Mouse (Mus musculus): Measurements from ENCODE around the gene Gpr39. TPM values are rescaled to one million over a fixed set of nuclear protein-coding genes. Genes with fewer than 3 reads are reported as not detected.

The Gpr39 gene
- polyA plus RNA-seq, 1 experiment from 2014 or later: 0.13 TPM

DNA sequence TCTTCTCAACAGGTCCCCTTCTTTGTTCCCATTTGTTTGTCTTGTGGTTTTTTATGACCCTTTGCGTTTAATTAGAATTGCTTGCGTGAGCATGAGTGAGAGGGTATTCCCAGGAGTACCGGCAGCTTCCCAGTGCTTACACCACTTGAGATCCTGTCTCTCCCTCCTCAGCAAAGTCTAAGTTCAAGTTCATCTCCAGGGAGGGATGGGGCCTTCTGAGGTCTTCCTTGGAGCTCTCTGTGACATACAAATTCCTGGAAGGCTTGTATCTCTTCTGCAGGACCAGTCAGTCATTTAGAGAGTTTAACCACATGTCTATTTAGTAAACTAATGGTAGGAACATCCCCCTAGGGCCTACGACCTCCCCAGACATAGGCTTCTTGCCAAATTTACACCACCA is 55.1 kb downstream of the Gpr39 start:
- Histone ChIP-seq H3K4me3 (no peak overlapping the region), H3K4me1 (replicated peaks) (peaks cover 12% of the 10 kb centered on the region; the same call in 1 of the 2 replicates), H3K27ac (replicated peaks) (no peak overlapping the region), H3K36me3 (no peaks in the 10 kb centered on the region), H3K9ac (no peak overlapping the region), H3K27me3 (no peaks in the 10 kb centered on the region), H3K4me2 (no peak overlapping the region), H3K9me3 (no peaks in the 10 kb centered on the region)
- ATAC-seq (ENCODE audit: low FRiP score, low read depth): no peak
- WGBS: 76% methylated on average over 4 of the region's 4 CpGs

- no peak for ATAC-seq (ENCODE audit: low FRiP score, low read depth)
- no peaks in the 10 kb centered on the region for H3K9me3 ChIP-seq
- H3K27me3 ChIP-seq: no peaks in the 10 kb centered on the region
- H3K36me3 ChIP-seq: no peaks in the 10 kb centered on the region
- H3K4me1 ChIP-seq (replicated peaks): no peaks in the 10 kb centered on the region
- no peak overlapping the region for H3K27ac ChIP-seq (replicated peaks)
- H3K4me3 ChIP-seq: no peak overlapping the region
- H3K9ac ChIP-seq: no peak overlapping the region
- no peak overlapping the region for H3K4me2 ChIP-seq
- WGBS: 85% methylated on average over 4 of the region's 4 CpGs
These were observed 68.0 kb downstream of the Gpr39 start for GRCm38 (mm10) chr1:125744766-125745165.

- no peak overlapping the region for H3K4me3 ChIP-seq
- H3K9me3 ChIP-seq: no peaks in the 10 kb centered on the region
- 95% methylated on average over 4 of the region's 4 CpGs for WGBS
- H3K4me2 ChIP-seq: no peak overlapping the region
- H3K36me3 ChIP-seq: no peaks in the 10 kb centered on the region
- peaks cover 8% of the 10 kb centered on the region for H3K4me1 ChIP-seq (replicated peaks)
- no peak for ATAC-seq (ENCODE audit: low FRiP score, low read depth)
- H3K27me3 ChIP-seq: no peaks in the 10 kb centered on the region
- no peak overlapping the region for H3K27ac ChIP-seq (replicated peaks)
- no peak overlapping the region for H3K9ac ChIP-seq
These were observed 78.7 kb downstream of the Gpr39 start for GRCm38 (mm10) chr1:125755335-125755996.

DNA sequence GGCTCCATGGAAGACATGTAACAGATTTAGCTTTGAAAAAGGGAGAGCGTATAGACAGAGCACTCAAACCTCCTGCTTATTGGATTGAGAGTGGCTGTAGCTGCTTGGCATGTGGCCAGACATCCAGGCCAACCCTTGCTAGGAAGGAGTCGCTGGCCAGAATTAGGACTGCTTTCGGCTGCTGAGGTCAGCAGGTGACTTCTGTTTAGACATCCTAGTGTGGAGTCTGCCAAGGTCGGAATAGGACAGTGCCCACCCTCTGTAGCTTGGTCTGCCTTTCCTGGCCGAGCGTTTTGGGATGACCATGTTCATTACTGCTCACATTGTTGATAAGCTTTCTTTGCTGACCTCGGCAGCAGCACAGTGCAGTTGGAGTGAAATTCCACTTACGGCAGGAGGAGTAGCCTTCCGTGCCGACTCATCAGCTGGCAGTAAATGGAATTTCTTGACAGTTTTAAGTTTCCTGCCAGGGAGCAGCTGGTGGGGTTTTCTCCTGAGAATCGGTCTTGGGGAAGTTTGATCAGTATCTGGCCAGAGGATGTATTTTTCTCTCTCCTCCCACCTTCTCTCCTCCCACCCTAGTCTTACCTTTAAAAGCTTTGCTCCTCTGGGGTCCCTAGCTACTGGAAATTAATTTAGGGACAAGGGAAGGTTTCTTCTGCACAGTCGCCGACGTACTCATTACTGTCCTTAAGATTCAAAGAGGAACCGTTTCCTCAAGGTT is 83.3 kb downstream of the Gpr39 start:
- Histone ChIP-seq H3K4me1 (replicated peaks) (peaks cover 11% of the 10 kb centered on the region), H3K9me3 (no peaks in the 10 kb centered on the region), H3K36me3 (no peaks in the 10 kb centered on the region), H3K27ac (replicated peaks) (peak overlapping the region; percentile 61; the same call in 1 of the 2 replicates), H3K9ac (no peak overlapping the region), H3K27me3 (no peaks in the 10 kb centered on the region), H3K4me2 (0 out of 2 replicates have a peak overlapping the region, but pooled peaks have one; percentile 13), H3K4me3 (no peak overlapping the region)
- peak; percentile 74 for ATAC-seq (ENCODE audit: low FRiP score, low read depth)
- 55% methylated on average over 15 of the region's 15 CpGs for WGBS

DNA sequence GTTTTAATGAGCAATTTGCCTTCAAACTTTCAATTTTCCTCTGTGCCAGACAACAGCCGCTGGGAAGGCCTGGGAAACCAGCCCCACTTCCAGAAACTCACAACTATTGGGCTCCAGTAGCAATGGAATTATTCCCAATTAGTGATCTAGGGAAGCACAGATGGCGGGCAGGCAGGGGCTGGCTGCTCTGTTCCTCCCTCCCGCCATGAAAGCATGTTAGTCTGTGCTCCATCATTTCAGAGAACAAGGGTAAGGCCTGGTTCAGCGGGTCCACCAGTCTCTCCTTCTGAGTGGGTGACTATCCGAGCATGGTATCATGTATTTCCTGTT is 83.9 kb downstream of the Gpr39 start:
- H3K4me2 ChIP-seq: no peak overlapping the region
- no peaks in the 10 kb centered on the region for H3K36me3 ChIP-seq
- H3K9me3 ChIP-seq: no peaks in the 10 kb centered on the region
- no peaks in the 10 kb centered on the region for H3K27me3 ChIP-seq
- H3K4me1 ChIP-seq (replicated peaks): peaks cover 11% of the 10 kb centered on the region
- WGBS: 58% methylated on average over 5 of the region's 5 CpGs
- no peak overlapping the region for H3K4me3 ChIP-seq
- 0 out of 2 replicates have a peak overlapping the region, but pooled peaks have one; percentile 27 for H3K27ac ChIP-seq (replicated peaks)
- H3K9ac ChIP-seq: no peak overlapping the region
- no peak for ATAC-seq (ENCODE audit: low FRiP score, low read depth)

DNA sequence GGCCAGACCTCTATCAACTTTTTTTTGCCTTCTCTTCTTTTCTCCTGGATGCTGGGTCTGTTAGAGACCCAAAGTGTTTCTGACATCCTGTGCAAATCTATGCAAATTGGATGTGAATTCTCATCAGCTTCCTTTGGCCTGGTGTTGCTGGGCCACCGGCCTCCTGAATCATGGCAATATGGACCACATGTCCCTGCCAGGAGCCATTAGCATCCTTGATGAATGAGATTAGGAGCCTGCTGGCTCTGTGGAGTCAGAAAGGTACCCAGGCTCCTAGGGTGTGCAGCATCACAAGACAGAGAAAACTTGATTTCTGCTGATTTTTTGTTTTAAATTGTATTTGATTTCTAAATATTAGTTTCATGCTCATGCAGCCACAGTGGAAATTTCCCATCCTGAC is 85.3 kb downstream of the Gpr39 start:
- no peak overlapping the region for H3K4me2 ChIP-seq
- no peak overlapping the region for H3K9ac ChIP-seq
- H3K36me3 ChIP-seq: no peaks in the 10 kb centered on the region
- H3K27me3 ChIP-seq: no peaks in the 10 kb centered on the region
- no peaks in the 10 kb centered on the region for H3K9me3 ChIP-seq
- ATAC-seq (ENCODE audit: low FRiP score, low read depth): no peak
- H3K4me1 ChIP-seq (replicated peaks): peaks cover 11% of the 10 kb centered on the region
- 50% methylated on average over 1 of the region's 1 CpGs for WGBS
- no peak overlapping the region for H3K27ac ChIP-seq (replicated peaks)
- H3K4me3 ChIP-seq: no peak overlapping the region

- Histone ChIP-seq H3K9ac (no peak overlapping the region), H3K36me3 (no peaks in the 10 kb centered on the region)
- ATAC-seq (ENCODE audit: low FRiP score, low read depth): no peak
These were observed 113.0 kb downstream of the Gpr39 start for GRCm38 (mm10) chr1:125789804-125790203.

DNA sequence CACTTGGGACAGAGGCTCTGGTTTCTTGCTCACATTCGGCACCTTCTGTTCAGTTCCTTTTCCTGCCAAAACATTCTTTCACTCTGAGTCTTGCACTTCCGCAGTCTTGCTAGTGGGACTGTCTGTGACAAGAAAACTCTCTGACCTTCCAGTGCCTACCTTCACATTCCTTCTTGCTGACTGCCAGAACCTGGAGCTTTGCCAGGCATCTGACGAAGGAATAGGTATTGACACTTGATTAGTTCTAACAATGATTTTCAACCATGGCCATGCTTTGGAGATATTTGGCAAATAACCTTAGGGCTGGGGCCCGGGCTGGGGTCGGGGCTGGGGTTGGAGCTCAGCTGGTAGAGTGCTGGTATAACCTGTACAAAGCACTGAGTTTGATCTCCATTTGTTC is 123.7 kb downstream of the Gpr39 start:
- Histone ChIP-seq H3K4me3 (no peak overlapping the region), H3K4me1 (replicated peaks) (no peaks in the 10 kb centered on the region), H3K27me3 (no peaks in the 10 kb centered on the region), H3K9me3 (peaks cover 9% of the 10 kb centered on the region; the same call in 1 of the 2 replicates), H3K4me2 (no peak overlapping the region), H3K27ac (replicated peaks) (no peak overlapping the region), H3K36me3 (no peaks in the 10 kb centered on the region), H3K9ac (no peak overlapping the region)
- no peak for ATAC-seq (ENCODE audit: low FRiP score, low read depth)
- 95% methylated on average over 5 of the region's 5 CpGs for WGBS

More at GRCm38 (mm10) chr1:125789804-125790203, 113.0 kb downstream of the Gpr39 start:
- 26% methylated on average over 4 of the region's 4 CpGs for WGBS
- no peak overlapping the region for H3K4me2 ChIP-seq
- H3K27ac ChIP-seq (replicated peaks): no peak overlapping the region
- 0 out of 2 replicates have a peak, but pooled peaks cover 3% of the 10 kb centered on the region for H3K4me1 ChIP-seq (replicated peaks)
- no peak overlapping the region for H3K4me3 ChIP-seq
- no peaks in the 10 kb centered on the region for H3K9me3 ChIP-seq
- 0 out of 2 replicates have a peak, but pooled peaks cover 4% of the 10 kb centered on the region for H3K27me3 ChIP-seq

- ATAC-seq (ENCODE audit: low FRiP score, low read depth): peak; percentile 45; the same call in 1 of the 2 replicates
- Histone ChIP-seq H3K27ac (replicated peaks) (no peak overlapping the region), H3K36me3 (no peaks in the 10 kb centered on the region), H3K9ac (no peak overlapping the region), H3K9me3 (no peaks in the 10 kb centered on the region), H3K27me3 (no peaks in the 10 kb centered on the region), H3K4me1 (replicated peaks) (0 out of 2 replicates have a peak, but pooled peaks cover 4% of the 10 kb centered on the region), H3K4me3 (no peak overlapping the region), H3K4me2 (no peak overlapping the region)
- 54% methylated on average over 2 of the region's 2 CpGs for WGBS
These were observed 131.6 kb downstream of the Gpr39 start for GRCm38 (mm10) chr1:125808426-125808825.

DNA sequence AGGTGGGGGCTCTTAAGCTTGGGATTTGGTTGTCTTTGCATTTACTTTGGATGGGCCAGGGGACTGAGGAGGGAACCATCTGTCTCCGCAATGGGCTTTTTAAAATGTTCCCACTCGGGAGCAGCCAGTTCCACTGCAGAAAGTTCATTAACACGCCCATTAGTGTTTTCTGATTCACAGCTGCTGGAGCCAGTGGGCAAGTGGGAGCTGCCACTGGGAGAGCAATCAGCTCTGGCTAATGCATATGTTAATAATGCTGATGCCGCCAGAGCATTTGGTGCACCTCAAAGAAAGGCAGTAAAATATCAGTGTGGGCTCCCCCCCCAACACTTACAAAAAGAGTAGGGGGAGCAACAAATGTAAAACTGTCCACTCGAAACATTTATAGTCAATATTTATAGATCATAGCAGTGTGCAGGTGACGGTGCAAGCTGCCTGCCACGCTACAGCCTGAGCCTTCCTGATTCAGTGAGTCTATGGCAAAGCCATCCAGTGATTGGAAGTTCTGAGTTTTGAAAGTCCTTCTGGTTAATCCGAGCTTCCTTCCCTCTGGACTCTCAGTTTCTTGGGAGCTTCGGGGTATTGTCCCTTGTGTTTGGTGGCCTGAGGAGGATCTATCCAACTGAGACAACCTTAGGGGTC is 136.5 kb downstream of the Gpr39 start:
- Histone ChIP-seq H3K4me1 (replicated peaks) (0 out of 2 replicates have a peak, but pooled peaks cover 4% of the 10 kb centered on the region), H3K27me3 (no peaks in the 10 kb centered on the region), H3K4me3 (no peak overlapping the region), H3K27ac (replicated peaks) (no peak overlapping the region), H3K9me3 (no peaks in the 10 kb centered on the region), H3K36me3 (no peaks in the 10 kb centered on the region), H3K9ac (no peak overlapping the region), H3K4me2 (no peak overlapping the region)
- WGBS: 58% methylated on average over 9 of the region's 9 CpGs
- ATAC-seq (ENCODE audit: low FRiP score, low read depth): no peak

GRCm38 (mm10) chr1:125821101-125821500 is 144.3 kb downstream of the Gpr39 start:
- no peak overlapping the region for H3K4me2 ChIP-seq

GRCm38 (mm10) chr1:125823611-125824010 is 146.8 kb downstream of the Gpr39 start:
- Histone ChIP-seq H3K9me3 (no peaks in the 10 kb centered on the region), H3K27ac (replicated peaks) (no peak overlapping the region), H3K4me1 (replicated peaks) (no peaks in the 10 kb centered on the region), H3K4me2 (no peak overlapping the region), H3K4me3 (no peak overlapping the region), H3K9ac (no peak overlapping the region), H3K36me3 (no peaks in the 10 kb centered on the region), H3K27me3 (no peaks in the 10 kb centered on the region)
- WGBS: 90% methylated on average over 4 of the region's 4 CpGs
- ATAC-seq (ENCODE audit: low FRiP score, low read depth): no peak

More at GRCm38 (mm10) chr1:125821101-125821500, 144.3 kb downstream of the Gpr39 start:
- H3K4me3 ChIP-seq: no peak overlapping the region
- H3K4me1 ChIP-seq (replicated peaks): no peaks in the 10 kb centered on the region
- no peak overlapping the region for H3K9ac ChIP-seq
- WGBS: 63% methylated on average over 7 of the region's 7 CpGs
- H3K9me3 ChIP-seq: no peaks in the 10 kb centered on the region
- H3K27me3 ChIP-seq: no peaks in the 10 kb centered on the region
- no peak for ATAC-seq (ENCODE audit: low FRiP score, low read depth)
- no peaks in the 10 kb centered on the region for H3K36me3 ChIP-seq
- H3K27ac ChIP-seq (replicated peaks): no peak overlapping the region
